ENCODE assay signal across 8 mouse cellular contexts in genomic region chr2:28467860-28468485, GRCm38 (mm10). TPM values are rescaled to one million over a fixed set of nuclear protein-coding genes. Genes with fewer than 3 reads are reported as not detected.
A peak's percentile ranks its signal among the peaks of the same experiment; 100 is the strongest.
DNase-seq lines count a peak whose midpoint lies in the region; ATAC-seq lines count a peak whose summit lies in the region.

Gene Mrps2 (plus strand): TSS chr2:28468066.

- H3K4me3 ChIP-seq in hindbrain, embryonic 16.5 days (ENCODE audit: low read length): peak within 1 kb of the TSS; percentile 98
- peak within 1 kb of the TSS; percentile 84 for H3K4me3 ChIP-seq in macrophage (ENCODE audit: inconsistent target)

- under 1% methylated on average over 48 of the region's 52 CpGs for WGBS in hindbrain, embryonic 16.5 days
- under 1% methylated on average over 46 of the region's 52 CpGs for WGBS in macrophage (ENCODE audit: missing documents)

- H3K27me3 ChIP-seq in hindbrain, embryonic 16.5 days (replicated peaks; ENCODE audit: control insufficient read depth, insufficient read depth, low read length): no peaks in the 10 kb centered on the region

- DNase-seq in R1 (ENCODE audit: low read depth, low spot score): peak; percentile 90
- DNase-seq in cerebellum, postnatal 36 days: peak; percentile 86 to 90
- peak; percentile 77 for DNase-seq in gastrocnemius, adult 18-20 months (ENCODE audit: low spot score)
- DNase-seq in left cerebral cortex, adult 18-20 months (ENCODE audit: low spot score in 2 of 2): peak; percentile 86 to 90
- peak; percentile 90 for DNase-seq in right cerebral cortex, adult 18-20 months
- DNase-seq in urinary bladder, postnatal 10 days (ENCODE audit: low spot score): peak; percentile 51

- peak within 1 kb of the TSS; percentile 93 for H3K9ac ChIP-seq in hindbrain, embryonic 16.5 days (ENCODE audit: low read depth, low read length)

- peak within 1 kb of the TSS; percentile 91 for H3K4me2 ChIP-seq in hindbrain, embryonic 16.5 days (ENCODE audit: low read length)

- ATAC-seq in hindbrain, embryonic 16.5 days: peak; percentile 94

- peaks cover 27% of the 10 kb centered on the region for H3K36me3 ChIP-seq in hindbrain, embryonic 16.5 days (ENCODE audit: control insufficient read depth, insufficient read depth, low read length)
- H3K36me3 ChIP-seq in macrophage (ENCODE audit: inconsistent target): peaks cover 15% of the 10 kb centered on the region; the same call in 1 of the 2 replicates

- H3K79me2 ChIP-seq in macrophage (ENCODE audit: inconsistent target): peaks cover 12% of the 10 kb centered on the region; the same call in 1 of the 2 replicates

- peak within 1 kb of the TSS; percentile 31; the same call in 1 of the 2 replicates for H3K27ac ChIP-seq in hindbrain, embryonic 16.5 days (ENCODE audit: low read depth, low read length)
- H3K27ac ChIP-seq in macrophage: peak within 1 kb of the TSS; percentile 13; the same call in 1 of the 2 replicates

- peaks cover 14% of the 10 kb centered on the region for H3K4me1 ChIP-seq in hindbrain, embryonic 16.5 days (ENCODE audit: control insufficient read depth, insufficient read depth, low read depth, low read length)

- H3K9me3 ChIP-seq in hindbrain, embryonic 16.5 days (ENCODE audit: control insufficient read depth, low read length): peaks cover 4% of the 10 kb centered on the region

RNA-seq across cellular contexts. Expression of gene Mrps2, which starts in this region (rescaled TPM):
- 10 to 100 TPM; 21.1 to 22.9 TPM for total RNA-seq in gastrocnemius, adult 18-20 months (2021)
- polyA plus RNA-seq in hindbrain, embryonic 16.5 days (2015; fragmentation: Nextera tagmentation; extraction: Ambion mirVana): 48.2 and 51.4 TPM in 2 replicates
- 10 to 100 TPM; 37.3 to 40.1 TPM for total RNA-seq in left cerebral cortex, adult 18-20 months (2021)
- 10 to 100 TPM in 19 of 26 experiments, 1 to 10 TPM in 7; 4.5 to 21.6 (median 12.6) TPM for total RNA-seq in macrophage (2018; cell fraction: chromatin; rRNA removed)
- total RNA-seq in macrophage (2018; cell fraction: cytosol; rRNA removed): 10 to 100 TPM; 13.7 to 33.1 (median 24.7) TPM
- 10 to 100 TPM in 21 of 26 experiments, 1 to 10 TPM in 5; 7.4 to 37.0 (median 15.8) TPM for total RNA-seq in macrophage (2018; cell fraction: nucleus; rRNA removed)
- polyA plus RNA-seq in macrophage (2018): 21.3 to 32.9 TPM (median 31.3 TPM) in 3 replicates

Comparison
In these comparisons a context has a peak if more than half of its experiments do, and no peak if none do; other contexts are left out.
1. Peak in every context shown above with its lines: DNase-seq, ATAC-seq, H3K4me3 ChIP-seq and H3K27ac ChIP-seq.